Mouse (Mus musculus): ENCODE measurements around the gene Cmtm3. TPM values are rescaled to one million over a fixed set of nuclear protein-coding genes. Genes with fewer than 3 reads are reported as not detected.
A peak's percentile ranks its signal among the peaks of the same experiment; 100 is the strongest.

Cmtm3 gene
- polyA plus RNA-seq, 1 experiment: 22.8 TPM

GRCm38 (mm10) chr8:104394801-104395702 is 55.8 kb downstream of the Cmtm3 start:
- Histone ChIP-seq H3K4me3 (replicated peaks; ENCODE audit: control insufficient read depth, low read depth, low read length) (peak overlapping the region; percentile 48), H3K27ac (ENCODE audit: control insufficient read depth, insufficient read depth, low read depth, low read length, poor library complexity) (no peak overlapping the region), H3K4me1 (ENCODE audit: control insufficient read depth, insufficient read depth, low read length) (no peaks in the 10 kb centered on the region)
- WGBS: under 1% methylated on average over 80 of the region's 82 CpGs
- TF ChIP-seq CTCF (IDR thresholded peaks at IDR 0.05; ENCODE audit: control insufficient read depth, insufficient read depth, low read length) (no peak), POLR2A (IDR thresholded peaks at IDR 0.05; ENCODE audit: borderline replicate concordance, control insufficient read depth, low read depth, low read length) (no peak)

GRCm38 (mm10) chr8:104395703-104396357 is 56.6 kb downstream of the Cmtm3 start, which contains the start of gene Cmtm4:
Gene Cmtm4, minus strand, starts transcription at chr8:104395807.
- Histone ChIP-seq H3K4me3 (replicated peaks; ENCODE audit: control insufficient read depth, low read depth, low read length) (peak within 1 kb of the TSS; percentile 48), H3K4me1 (ENCODE audit: control insufficient read depth, insufficient read depth, low read length) (no peaks in the 10 kb centered on the region), H3K27ac (ENCODE audit: control insufficient read depth, insufficient read depth, low read depth, low read length, poor library complexity) (no peak within 1 kb of the TSS)
- no peak for TF ChIP-seq POLR2A (IDR thresholded peaks at IDR 0.05; ENCODE audit: borderline replicate concordance, control insufficient read depth, low read depth, low read length)
- no peak for TF ChIP-seq CTCF (IDR thresholded peaks at IDR 0.05; ENCODE audit: control insufficient read depth, insufficient read depth, low read length)
- 4% methylated on average over 50 of the region's 54 CpGs for WGBS

Other genes with a start within 250 kb of the Cmtm3 start
- 1.00 and 2.2 TPM in 2 replicates for gene Cdh5, start 237.8 kb upstream of the Cmtm3 start, polyA plus RNA-seq (2011; ENCODE audit: insufficient read depth, insufficient read length, low replicate concordance, missing spikeins)
- gene Bean1, start 169.0 kb upstream of the Cmtm3 start, polyA plus RNA-seq (2011; ENCODE audit: insufficient read depth, insufficient read length, low replicate concordance, missing spikeins): 0.54 and 2.6 TPM in 2 replicates
- gene Tk2, start 90.9 kb upstream of the Cmtm3 start, polyA plus RNA-seq (2011; ENCODE audit: insufficient read depth, insufficient read length, low replicate concordance, missing spikeins): 14.5 and 32.7 TPM in 2 replicates
- 12.0 and 63.8 TPM in 2 replicates for gene Cklf, start 88.5 kb upstream of the Cmtm3 start, polyA plus RNA-seq (2011; ENCODE audit: insufficient read depth, insufficient read length, low replicate concordance, missing spikeins)
- not detected in 2 replicates for gene Cmtm2a, start 46.2 kb upstream of the Cmtm3 start, polyA plus RNA-seq (2011; ENCODE audit: insufficient read depth, insufficient read length, low replicate concordance, missing spikeins)
- not detected in 2 replicates for gene Gm45711, start 29.3 kb upstream of the Cmtm3 start, polyA plus RNA-seq (2011; ENCODE audit: insufficient read depth, insufficient read length, low replicate concordance, missing spikeins)
- 2.2 TPM in 1 of 2 replicates, not detected in the other for gene Cmtm1, start 29.3 kb upstream of the Cmtm3 start, polyA plus RNA-seq (2011; ENCODE audit: insufficient read depth, insufficient read length, low replicate concordance, missing spikeins)
- not detected in 2 replicates for gene Gm11020, start 17.8 kb upstream of the Cmtm3 start, polyA plus RNA-seq (2011; ENCODE audit: insufficient read depth, insufficient read length, low replicate concordance, missing spikeins)
- not detected in 2 replicates for gene Cmtm2b, start 17.2 kb upstream of the Cmtm3 start, polyA plus RNA-seq (2011; ENCODE audit: insufficient read depth, insufficient read length, low replicate concordance, missing spikeins)
- gene Cmtm4, start 56.4 kb downstream of the Cmtm3 start, polyA plus RNA-seq (2011; ENCODE audit: insufficient read depth, insufficient read length, low replicate concordance, missing spikeins): 0.50 and 2.4 TPM in 2 replicates
- 25.4 and 28.5 TPM in 2 replicates for gene Dync1li2, start 103.6 kb downstream of the Cmtm3 start, polyA plus RNA-seq (2011; ENCODE audit: insufficient read depth, insufficient read length, low replicate concordance, missing spikeins)
- not detected in 2 replicates for gene Terb1, start 170.5 kb downstream of the Cmtm3 start, polyA plus RNA-seq (2011; ENCODE audit: insufficient read depth, insufficient read length, low replicate concordance, missing spikeins)
- 20.9 and 36.7 TPM in 2 replicates for gene Nae1, start 195.2 kb downstream of the Cmtm3 start, polyA plus RNA-seq (2011; ENCODE audit: insufficient read depth, insufficient read length, low replicate concordance, missing spikeins)
- 0.90 and 1.4 TPM in 2 replicates for gene Car7, start 195.3 kb downstream of the Cmtm3 start, polyA plus RNA-seq (2011; ENCODE audit: insufficient read depth, insufficient read length, low replicate concordance, missing spikeins)

Measured in bone marrow, adult 2 months (tissue).